Mouse (Mus musculus): ENCODE measurements around the gene Gm10272.
"Not testable (repeated sequence)": the region's sequence is repeated elsewhere in the genome, so short reads cannot be mapped to it uniquely, and the experiment has no call there.

Gm10272 gene

GRCm38 (mm10) chr10:77728280-77728679 lies 21.9 kb downstream of the Gm10272 start:
- no peak for DNase-seq (ENCODE audit: low spot score in 2 of 2)

- DNase-seq (ENCODE audit: low spot score in 2 of 2): no peak
These were observed 22.8 kb downstream of the Gm10272 start for GRCm38 (mm10) chr10:77729241-77729640.

GRCm38 (mm10) chr10:77735928-77736327 lies 29.5 kb downstream of the Gm10272 start:
- DNase-seq (ENCODE audit: low spot score in 2 of 2): no peak

- DNase-seq (ENCODE audit: low spot score in 2 of 2): no peak
These were observed 32.5 kb downstream of the Gm10272 start for GRCm38 (mm10) chr10:77738929-77739328.

- DNase-seq (ENCODE audit: low spot score in 2 of 2): not testable (repeated sequence)
These were observed 35.7 kb downstream of the Gm10272 start, which contains the start of gene Gm18596 for GRCm38 (mm10) chr10:77741924-77742688. TSS of gene Gm18596 (minus strand) at chr10:77742638.

- DNase-seq (ENCODE audit: low spot score in 2 of 2): not testable (repeated sequence)
These were observed 44.3 kb downstream of the Gm10272 start for GRCm38 (mm10) chr10:77750686-77751085.

GRCm38 (mm10) chr10:77751254-77751653 lies 44.8 kb downstream of the Gm10272 start, which contains the start of gene Gm9736:
TSS of gene Gm9736 (minus strand) at chr10:77751354.
- DNase-seq (ENCODE audit: low spot score in 2 of 2): not testable (repeated sequence)

GRCm38 (mm10) chr10:77752312-77752711 lies 45.9 kb downstream of the Gm10272 start:
- not testable (repeated sequence) for DNase-seq (ENCODE audit: low spot score in 2 of 2)

- no peak for DNase-seq (ENCODE audit: low spot score in 2 of 2)
These were observed 47.0 kb downstream of the Gm10272 start for GRCm38 (mm10) chr10:77753448-77753847.

All from spleen, postnatal 14 days (tissue).